Mouse (Mus musculus) brain, adult 10 weeks (tissue): Measurements from ENCODE around the gene Ern1. TPM values are rescaled to one million over a fixed set of nuclear protein-coding genes. Genes with fewer than 3 reads are reported as not detected.

Source experiments
- polyA plus RNA-seq: library from polyadenylated mRNA; stranded (reverse); fragments of 350-450 nt; fragmentation: Illumina TruSeq; extraction: RNeasy Lipid Tissue Mini Kit (QIAGEN cat#74804); gene quantifications from one replicate; pipeline ENCODE4 v1.2.3, GENCODE M21; 2015; ENCODE audit warnings: low read depth, low replicate concordance

Ern1 gene
- 3.6 TPM for polyA plus RNA-seq

DNA sequence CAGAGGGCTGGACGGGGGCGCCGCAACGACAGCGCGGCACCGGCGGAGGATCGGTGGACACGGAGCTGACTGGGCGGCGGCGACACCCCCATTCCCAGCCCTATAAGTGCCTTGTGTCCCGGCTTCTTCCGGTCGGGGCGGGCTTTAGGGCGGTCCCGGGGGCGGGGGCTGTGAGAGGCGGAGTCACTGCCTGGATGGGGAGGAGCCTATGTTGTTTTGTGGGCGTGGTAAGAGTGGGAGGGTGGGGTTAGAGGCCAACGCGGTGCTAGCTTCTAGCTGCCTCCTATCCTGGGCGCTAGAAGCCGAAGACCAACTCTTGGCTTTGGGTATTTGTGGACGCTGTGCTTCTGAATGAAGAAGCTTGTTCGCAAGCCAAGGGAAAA is at the start of gene Ern1:
Gene Ern1 (minus strand): TSS at position 120 of the 383 bp plus-strand sequence.

DNA sequence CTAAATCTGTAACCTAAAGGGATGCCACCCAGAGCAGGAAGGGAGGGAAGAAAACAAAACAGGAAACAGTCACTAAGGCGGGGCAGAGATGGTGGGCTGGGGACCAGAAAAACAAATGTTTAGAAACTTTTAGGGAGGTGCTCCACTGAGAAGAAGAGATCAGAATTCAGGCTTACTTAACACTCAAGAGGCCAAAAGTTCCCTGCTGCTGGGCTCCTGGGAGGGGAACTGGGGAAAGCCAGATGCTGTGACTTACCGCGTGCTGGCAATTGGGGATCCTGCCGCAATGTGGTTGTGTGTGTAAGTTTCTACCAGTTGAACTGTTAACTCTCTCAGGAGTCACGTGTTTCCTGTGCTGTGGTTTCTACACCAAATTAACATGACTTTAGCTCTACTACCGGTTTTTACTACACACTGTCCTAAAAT is 99.8 kb downstream of the Ern1 start, which contains the start of gene Icam2:
Gene Icam2 (minus strand): TSS at position 285 of the 426 bp plus-strand sequence.

DNA sequence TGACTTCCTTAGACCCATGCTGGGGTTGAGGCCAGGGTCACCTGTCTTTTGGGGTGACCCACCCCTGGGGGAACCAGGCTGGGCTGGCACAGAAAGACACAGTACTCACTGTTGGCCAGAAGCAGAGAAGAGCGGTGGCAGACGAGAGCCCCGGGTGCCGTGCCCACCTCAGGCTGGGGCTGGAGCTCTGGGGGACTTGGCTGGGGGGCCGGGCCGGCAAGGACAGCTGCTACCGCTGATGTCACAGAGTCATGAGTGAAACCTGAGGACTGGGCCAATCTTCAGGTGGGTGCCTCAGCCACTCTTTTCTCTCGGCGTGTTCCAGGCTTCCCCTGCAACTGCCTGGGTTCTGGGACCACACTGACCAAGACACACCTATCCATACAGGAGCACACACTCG is 122.3 kb downstream of the Ern1 start, which contains the start of gene Prr29:
Gene Prr29 (plus strand): TSS at position 107 of the 400 bp plus-strand sequence.

DNA sequence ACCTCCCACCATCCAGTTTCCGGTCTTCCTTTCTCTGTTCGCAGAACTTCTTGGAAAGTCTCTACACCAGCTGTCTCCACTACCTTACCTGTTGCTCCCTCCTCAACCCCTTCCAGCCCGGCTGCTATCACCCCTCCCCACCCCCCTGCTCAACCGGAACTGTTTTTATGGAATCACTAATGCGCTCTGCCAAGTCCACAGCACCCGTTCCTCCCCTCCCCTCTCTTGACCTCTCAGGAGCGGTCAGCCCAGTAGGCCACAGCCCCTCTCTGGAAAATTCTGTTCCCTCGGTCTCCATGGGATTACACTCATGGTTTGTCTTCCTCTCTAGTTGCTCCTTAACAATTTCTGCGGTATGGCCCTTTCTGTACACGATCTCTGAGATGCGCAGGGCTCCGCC is 134.5 kb downstream of the Ern1 start, which contains the start of gene Scn4a:
Gene Scn4a (minus strand): TSS at position 101 of the 400 bp plus-strand sequence.

Other genes with a start within 250 kb of the Ern1 start
- gene Ftsj3, start 231.8 kb downstream of the Ern1 start, polyA plus RNA-seq = 22.7 TPM
- gene Psmc5, start 231.7 kb downstream of the Ern1 start, polyA plus RNA-seq = 331 TPM
- gene Smarcd2, start 214.9 kb downstream of the Ern1 start, polyA plus RNA-seq = 13.9 TPM
- gene Tcam1, start 211.2 kb downstream of the Ern1 start, polyA plus RNA-seq = not detected
- not detected for gene Gh, start 186.0 kb downstream of the Ern1 start, polyA plus RNA-seq
- gene Cd79b, start 173.1 kb downstream of the Ern1 start, polyA plus RNA-seq = 0.54 TPM
- gene Scn4a, start 134.6 kb downstream of the Ern1 start, polyA plus RNA-seq = not detected
- gene Prr29, start 122.4 kb downstream of the Ern1 start, polyA plus RNA-seq = 0.76 TPM
- gene Icam2, start 99.8 kb downstream of the Ern1 start, polyA plus RNA-seq = 5.8 TPM
- gene Tex2, start 125.6 kb upstream of the Ern1 start, polyA plus RNA-seq = 75.3 TPM